Mouse (Mus musculus): ENCODE results near the gene Nhs. TPM values are rescaled to one million over a fixed set of nuclear protein-coding genes. Genes with fewer than 3 reads are reported as not detected.
"Not testable (repeated sequence)": the region's sequence is repeated elsewhere in the genome, so short reads cannot be mapped to it uniquely, and the experiment has no call there.

Gene Nhs
- polyA plus RNA-seq, 1 experiment from 2014 or later, result 3.6 TPM

GRCm38 (mm10) chrX:161894442-161894841 lies 265.1 kb downstream of the Nhs start:
- ATAC-seq (ENCODE audit: low FRiP score, low TSS enrichment), result no peak
- no peaks in the 10 kb centered on the region for H3K36me3 ChIP-seq (ENCODE audit: control insufficient read depth, insufficient read depth, low read length)
- no peak overlapping the region for H3K4me3 ChIP-seq (ENCODE audit: low read length)
- H3K4me2 ChIP-seq (replicated peaks; ENCODE audit: low read depth, low read length), result no peak overlapping the region
- H3K27me3 ChIP-seq (ENCODE audit: control insufficient read depth, insufficient read depth, low read length), result no peaks in the 10 kb centered on the region; the same call in 1 of the 2 replicates
- H3K9ac ChIP-seq (ENCODE audit: low read depth, low read length), result no peak overlapping the region
- no peaks in the 10 kb centered on the region for H3K9me3 ChIP-seq (ENCODE audit: control insufficient read depth, low read length)
- WGBS, result 60% methylated on average over 2 of the region's 2 CpGs
- no peak overlapping the region for H3K27ac ChIP-seq (ENCODE audit: low read depth, low read length)
- H3K4me1 ChIP-seq (ENCODE audit: control insufficient read depth, insufficient read depth, low read length), result no peaks in the 10 kb centered on the region

DNA sequence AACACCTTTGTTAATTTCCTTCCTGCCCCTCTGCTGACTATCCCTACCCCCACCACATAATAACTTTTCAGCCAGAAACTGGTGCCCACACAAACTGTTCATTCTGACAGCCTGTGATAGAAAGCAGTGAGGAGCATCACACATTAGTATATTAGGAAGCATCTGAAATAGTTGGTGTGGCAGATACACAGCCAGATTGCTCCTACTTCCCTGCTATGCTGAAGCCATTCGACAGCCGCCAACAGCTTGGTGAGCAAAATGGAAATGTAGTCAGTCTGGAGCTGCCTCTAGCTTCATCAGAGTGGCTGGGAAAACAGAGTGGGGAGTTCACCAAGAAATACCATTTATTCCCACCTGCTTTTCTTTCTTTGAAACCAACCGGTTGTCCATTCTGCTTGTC lies 275.9 kb downstream of the Nhs start:
- H3K27me3 ChIP-seq (ENCODE audit: control insufficient read depth, insufficient read depth, low read length), result no peaks in the 10 kb centered on the region
- no peaks in the 10 kb centered on the region for H3K4me1 ChIP-seq (ENCODE audit: control insufficient read depth, insufficient read depth, low read length)
- no peak overlapping the region for H3K9ac ChIP-seq (ENCODE audit: low read depth, low read length)
- WGBS, result 81% methylated on average over 3 of the region's 3 CpGs
- no peak overlapping the region for H3K27ac ChIP-seq (ENCODE audit: low read depth, low read length)
- H3K9me3 ChIP-seq (ENCODE audit: control insufficient read depth, low read length), result no peaks in the 10 kb centered on the region
- no peak overlapping the region for H3K4me3 ChIP-seq (ENCODE audit: low read length)
- no peak overlapping the region for H3K4me2 ChIP-seq (replicated peaks; ENCODE audit: low read depth, low read length)
- ATAC-seq (ENCODE audit: low FRiP score, low TSS enrichment), result no peak
- H3K36me3 ChIP-seq (ENCODE audit: control insufficient read depth, insufficient read depth, low read length), result no peaks in the 10 kb centered on the region

- 64% methylated on average over 1 of the region's 1 CpGs for WGBS
- H3K4me1 ChIP-seq (ENCODE audit: control insufficient read depth, insufficient read depth, low read length), result no peaks in the 10 kb centered on the region
- no peak for ATAC-seq (ENCODE audit: low FRiP score, low TSS enrichment)
Observed at GRCm38 (mm10) chrX:161877123-161877522, 282.4 kb downstream of the Nhs start.

GRCm38 (mm10) chrX:161873511-161873910 lies 286.0 kb downstream of the Nhs start:
- Histone ChIP-seq H3K27ac (ENCODE audit: low read depth, low read length) (no peak overlapping the region), H3K27me3 (ENCODE audit: control insufficient read depth, insufficient read depth, low read length) (no peaks in the 10 kb centered on the region), H3K9ac (ENCODE audit: low read depth, low read length) (no peak overlapping the region), H3K4me2 (replicated peaks; ENCODE audit: low read depth, low read length) (no peak overlapping the region), H3K9me3 (ENCODE audit: control insufficient read depth, low read length) (no peaks in the 10 kb centered on the region), H3K36me3 (ENCODE audit: control insufficient read depth, insufficient read depth, low read length) (no peaks in the 10 kb centered on the region), H3K4me1 (ENCODE audit: control insufficient read depth, insufficient read depth, low read length) (no peaks in the 10 kb centered on the region), H3K4me3 (ENCODE audit: low read length) (no peak overlapping the region)
- ATAC-seq (ENCODE audit: low FRiP score, low TSS enrichment), result no peak

More at GRCm38 (mm10) chrX:161877123-161877522, 282.4 kb downstream of the Nhs start:
- no peak overlapping the region for H3K4me3 ChIP-seq (ENCODE audit: low read length)
- no peak overlapping the region for H3K9ac ChIP-seq (ENCODE audit: low read depth, low read length)
- no peak overlapping the region for H3K4me2 ChIP-seq (replicated peaks; ENCODE audit: low read depth, low read length)
- no peaks in the 10 kb centered on the region for H3K27me3 ChIP-seq (ENCODE audit: control insufficient read depth, insufficient read depth, low read length)
- no peaks in the 10 kb centered on the region for H3K9me3 ChIP-seq (ENCODE audit: control insufficient read depth, low read length)
- no peaks in the 10 kb centered on the region for H3K36me3 ChIP-seq (ENCODE audit: control insufficient read depth, insufficient read depth, low read length)
- H3K27ac ChIP-seq (ENCODE audit: low read depth, low read length), result no peak overlapping the region

GRCm38 (mm10) chrX:161871306-161871705 lies 288.2 kb downstream of the Nhs start:
- no peak for ATAC-seq (ENCODE audit: low FRiP score, low TSS enrichment)

GRCm38 (mm10) chrX:161855630-161856029 lies 303.9 kb downstream of the Nhs start:
- Histone ChIP-seq H3K9ac (ENCODE audit: low read depth, low read length) (no peak overlapping the region), H3K27ac (ENCODE audit: low read depth, low read length) (no peak overlapping the region), H3K4me2 (replicated peaks; ENCODE audit: low read depth, low read length) (no peak overlapping the region), H3K36me3 (ENCODE audit: control insufficient read depth, insufficient read depth, low read length) (no peaks in the 10 kb centered on the region), H3K4me1 (ENCODE audit: control insufficient read depth, insufficient read depth, low read length) (no peaks in the 10 kb centered on the region), H3K9me3 (ENCODE audit: control insufficient read depth, low read length) (no peaks in the 10 kb centered on the region), H3K27me3 (ENCODE audit: control insufficient read depth, insufficient read depth, low read length) (peaks cover 5% of the 10 kb centered on the region; the same call in 1 of the 2 replicates), H3K4me3 (ENCODE audit: low read length) (no peak overlapping the region)
- WGBS, result 97% methylated on average over 2 of the region's 2 CpGs
- no peak for ATAC-seq (ENCODE audit: low FRiP score, low TSS enrichment)

More at GRCm38 (mm10) chrX:161871306-161871705, 288.2 kb downstream of the Nhs start:
- Histone ChIP-seq H3K9ac (ENCODE audit: low read depth, low read length) (no peak overlapping the region), H3K36me3 (ENCODE audit: control insufficient read depth, insufficient read depth, low read length) (no peaks in the 10 kb centered on the region), H3K4me1 (ENCODE audit: control insufficient read depth, insufficient read depth, low read length) (no peaks in the 10 kb centered on the region), H3K4me2 (replicated peaks; ENCODE audit: low read depth, low read length) (no peak overlapping the region), H3K27me3 (ENCODE audit: control insufficient read depth, insufficient read depth, low read length) (no peaks in the 10 kb centered on the region), H3K4me3 (ENCODE audit: low read length) (no peak overlapping the region), H3K27ac (ENCODE audit: low read depth, low read length) (no peak overlapping the region), H3K9me3 (ENCODE audit: control insufficient read depth, low read length) (no peaks in the 10 kb centered on the region)
- WGBS, result 92% methylated on average over 7 of the region's 7 CpGs

DNA sequence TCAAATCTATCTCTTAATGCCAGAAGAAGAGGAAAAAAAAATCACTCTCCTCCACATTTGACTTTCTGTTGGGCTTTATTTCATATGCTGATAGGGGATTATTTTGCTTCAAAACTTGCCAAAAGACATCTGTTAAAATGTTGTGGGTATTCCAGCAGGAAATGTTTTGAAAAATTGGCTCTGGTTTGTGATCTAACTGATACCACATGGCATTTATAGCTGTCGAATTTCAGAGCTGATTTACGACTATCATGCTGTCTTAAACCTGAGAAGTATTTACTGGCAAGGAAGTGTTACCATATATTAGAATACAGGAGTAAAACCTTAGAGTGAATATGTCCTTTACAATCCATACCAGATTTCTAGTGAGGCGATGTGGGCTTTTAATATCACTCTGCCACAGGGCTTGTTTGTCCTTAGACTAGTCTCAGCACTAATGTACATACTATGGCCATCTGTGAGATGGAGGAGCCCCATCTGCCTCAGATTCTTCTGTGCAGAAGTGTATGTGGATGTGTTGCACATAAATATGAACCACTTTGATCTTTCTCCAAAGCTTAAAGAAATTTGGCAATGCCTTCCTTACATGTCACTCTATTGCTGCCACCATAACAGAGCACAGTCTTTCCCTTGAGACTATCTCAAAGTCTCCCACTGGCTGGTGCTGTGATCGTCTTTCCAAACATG lies 305.8 kb downstream of the Nhs start:
- H3K4me3 ChIP-seq (ENCODE audit: low read length), result no peak overlapping the region
- WGBS, result 75% methylated on average over 4 of the region's 4 CpGs
- H3K27ac ChIP-seq (ENCODE audit: low read depth, low read length), result no peak overlapping the region
- no peaks in the 10 kb centered on the region for H3K4me1 ChIP-seq (ENCODE audit: control insufficient read depth, insufficient read depth, low read length)
- H3K27me3 ChIP-seq (ENCODE audit: control insufficient read depth, insufficient read depth, low read length), result peaks cover 5% of the 10 kb centered on the region; the same call in 1 of the 2 replicates
- no peaks in the 10 kb centered on the region for H3K9me3 ChIP-seq (ENCODE audit: control insufficient read depth, low read length)
- H3K9ac ChIP-seq (ENCODE audit: low read depth, low read length), result no peak overlapping the region
- no peak for ATAC-seq (ENCODE audit: low FRiP score, low TSS enrichment)
- H3K36me3 ChIP-seq (ENCODE audit: control insufficient read depth, insufficient read depth, low read length), result no peaks in the 10 kb centered on the region
- no peak overlapping the region for H3K4me2 ChIP-seq (replicated peaks; ENCODE audit: low read depth, low read length)

DNA sequence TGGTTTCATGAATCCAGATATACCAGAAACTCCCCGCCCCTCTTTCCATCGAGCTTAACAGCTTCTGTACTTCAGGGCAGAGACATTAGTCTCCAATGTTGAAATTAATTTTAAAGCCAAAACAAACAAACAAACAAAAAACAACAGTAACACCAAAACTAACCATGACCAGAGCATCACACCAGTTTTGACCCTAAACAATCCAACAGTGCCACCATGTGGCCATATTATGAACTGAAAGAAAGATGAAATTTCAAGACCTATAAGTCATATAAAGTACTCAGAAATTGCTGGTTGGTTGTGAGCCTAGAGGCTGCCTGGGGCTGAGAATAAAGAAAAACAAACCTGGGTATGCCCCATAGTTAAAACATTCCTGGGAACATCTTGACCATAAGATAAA lies 333.3 kb downstream of the Nhs start:
- H3K4me3 ChIP-seq (ENCODE audit: low read length); H3K9me3 ChIP-seq (ENCODE audit: control insufficient read depth, low read length); ATAC-seq (ENCODE audit: low FRiP score, low TSS enrichment); H3K4me2 ChIP-seq (replicated peaks; ENCODE audit: low read depth, low read length); H3K27me3 ChIP-seq (ENCODE audit: control insufficient read depth, insufficient read depth, low read length); H3K9ac ChIP-seq (ENCODE audit: low read depth, low read length); H3K4me1 ChIP-seq (ENCODE audit: control insufficient read depth, insufficient read depth, low read length); H3K27ac ChIP-seq (ENCODE audit: low read depth, low read length); H3K36me3 ChIP-seq (ENCODE audit: control insufficient read depth, insufficient read depth, low read length): not testable (repeated sequence)
- 27% methylated on average over 2 of the region's 2 CpGs for WGBS

DNA sequence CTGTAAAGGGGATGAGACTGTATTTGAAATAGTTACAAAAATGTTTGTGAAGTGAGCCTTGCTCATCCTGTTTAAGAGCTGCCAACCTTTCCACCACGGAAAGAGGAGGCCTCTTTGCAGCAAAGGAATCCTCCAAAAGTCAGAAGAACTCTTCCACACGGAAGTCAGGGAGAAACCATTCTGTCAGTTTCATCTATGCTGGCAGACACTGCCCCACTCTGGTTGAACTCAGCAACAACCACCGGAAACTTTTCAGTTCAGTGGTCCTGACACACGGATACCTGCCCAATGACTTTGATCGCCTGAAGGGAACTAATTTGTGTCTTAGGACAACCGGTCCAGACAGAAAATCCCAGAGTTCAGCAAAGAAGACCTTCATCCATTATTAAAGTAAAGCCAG lies 369.3 kb downstream of the Nhs start:
- 25% methylated on average over 6 of the region's 6 CpGs for WGBS
- Histone ChIP-seq H3K27ac (ENCODE audit: low read depth, low read length) (no peak overlapping the region), H3K27me3 (ENCODE audit: control insufficient read depth, insufficient read depth, low read length) (no peaks in the 10 kb centered on the region), H3K4me2 (replicated peaks; ENCODE audit: low read depth, low read length) (no peak overlapping the region), H3K9me3 (ENCODE audit: control insufficient read depth, low read length) (no peaks in the 10 kb centered on the region), H3K36me3 (ENCODE audit: control insufficient read depth, insufficient read depth, low read length) (no peaks in the 10 kb centered on the region), H3K9ac (ENCODE audit: low read depth, low read length) (no peak overlapping the region), H3K4me3 (ENCODE audit: low read length) (no peak overlapping the region), H3K4me1 (ENCODE audit: control insufficient read depth, insufficient read depth, low read length) (no peaks in the 10 kb centered on the region)
- no peak for ATAC-seq (ENCODE audit: low FRiP score, low TSS enrichment)

Measured in kidney, embryonic 14.5 days (tissue).